Mouse (Mus musculus) stomach, embryonic 14.5 days (tissue): Measurements from ENCODE around the gene Ifnl3. TPM values are rescaled to one million over a fixed set of nuclear protein-coding genes. Genes with fewer than 3 reads are reported as not detected.

Source experiments
- microRNA-seq: library from miRNA; unstranded; fragments of <30 nt; microRNA quantifications from one replicate; pipeline ENCODE4, GENCODE M21; 2016
- polyA plus RNA-seq: library from polyadenylated mRNA; unstranded; fragments of >200 nt; fragmentation: Nextera tagmentation; extraction: Ambion mirVana; gene quantifications from 2 replicates; pipeline ENCODE4 v1.2.1, GENCODE M21; 2014

The Ifnl3 gene
- polyA plus RNA-seq, 1 experiment from 2014 or later, result not detected

Small RNA genes lying within 50 kb of the gene (microRNA-seq; reads per million reads assigned to microRNA genes)
- 0.78 reads per million for gene Mir7049

Other genes starting within 250 kb of the Ifnl3 start
- 9.9 and 11.4 TPM in 2 replicates for gene Eid2b, start 245.1 kb upstream of the Ifnl3 start, polyA plus RNA-seq
- gene Selenov, start 231.7 kb upstream of the Ifnl3 start, polyA plus RNA-seq, result 0.27 TPM in 1 of 2 replicates, not detected in the other
- gene Dll3, start 220.6 kb upstream of the Ifnl3 start, polyA plus RNA-seq, result 3.8 and 4.7 TPM in 2 replicates
- gene Timm50, start 210.8 kb upstream of the Ifnl3 start, polyA plus RNA-seq, result 139 and 140 TPM in 2 replicates
- gene Supt5, start 184.1 kb upstream of the Ifnl3 start, polyA plus RNA-seq, result 71.7 and 73.7 TPM in 2 replicates
- 1,258 and 1,269 TPM in 2 replicates for gene Rps16, start 172.2 kb upstream of the Ifnl3 start, polyA plus RNA-seq
- gene Plekhg2, start 150.2 kb upstream of the Ifnl3 start, polyA plus RNA-seq, result 63.4 and 70.7 TPM in 2 replicates
- gene Zfp36, start 142.6 kb upstream of the Ifnl3 start, polyA plus RNA-seq, result 15.5 and 17.6 TPM in 2 replicates
- gene Med29, start 130.1 kb upstream of the Ifnl3 start, polyA plus RNA-seq, result 47.1 and 51.1 TPM in 2 replicates
- 67.3 and 73.2 TPM in 2 replicates for gene Paf1, start 129.9 kb upstream of the Ifnl3 start, polyA plus RNA-seq
- gene Gmfg, start 85.4 kb upstream of the Ifnl3 start, polyA plus RNA-seq, result 17.0 and 17.2 TPM in 2 replicates
- 4.2 and 5.3 TPM in 2 replicates for gene Lrfn1, start 70.9 kb upstream of the Ifnl3 start, polyA plus RNA-seq
- gene Ifnl2, start 12.4 kb upstream of the Ifnl3 start, polyA plus RNA-seq, result not detected in 2 replicates
- 0.49 and 1.0 TPM in 2 replicates for gene Sycn, start 18.0 kb downstream of the Ifnl3 start, polyA plus RNA-seq
- not detected in 2 replicates for gene Nccrp1, start 24.4 kb downstream of the Ifnl3 start, polyA plus RNA-seq
- 23.7 and 25.8 TPM in 2 replicates for gene Samd4b, start 75.3 kb downstream of the Ifnl3 start, polyA plus RNA-seq
- 41.1 and 47.8 TPM in 2 replicates for gene Pak4, start 75.3 kb downstream of the Ifnl3 start, polyA plus RNA-seq
- not detected in 2 replicates for gene Acp7, start 108.5 kb downstream of the Ifnl3 start, polyA plus RNA-seq
- 5.8 and 6.3 TPM in 2 replicates for gene Fbxo27, start 170.0 kb downstream of the Ifnl3 start, polyA plus RNA-seq
- gene Fbxo17, start 194.0 kb downstream of the Ifnl3 start, polyA plus RNA-seq, result 9.5 and 12.1 TPM in 2 replicates
- gene Mrps12, start 219.0 kb downstream of the Ifnl3 start, polyA plus RNA-seq, result 129 and 153 TPM in 2 replicates
- gene Sars2, start 219.2 kb downstream of the Ifnl3 start, polyA plus RNA-seq, result 24.2 and 24.9 TPM in 2 replicates
- gene Ccer2, start 233.3 kb downstream of the Ifnl3 start, polyA plus RNA-seq, result not detected in 2 replicates
- gene Sirt2, start 243.9 kb downstream of the Ifnl3 start, polyA plus RNA-seq, result 64.9 and 68.8 TPM in 2 replicates
- 29.5 and 38.9 TPM in 2 replicates for gene Nfkbib, start 244.7 kb downstream of the Ifnl3 start, polyA plus RNA-seq